20 mouse cellular contexts compared by ENCODE assay signal in genomic region chr2:169319521-169319920, GRCm38 (mm10).
DNase-seq lines count a peak whose midpoint lies in the region; ATAC-seq lines count a peak whose summit lies in the region.
"Had no signal": no experiment of that assay in that cellular context is flagged by ENCODE, and none has a peak within 500 bp of the region (broad histone marks: within the 10 kb centered on the region; RNA-seq: fewer than 3 reads in every experiment).

No protein-coding gene starts in this region.

- H3K27ac ChIP-seq in forebrain, embryonic 14.5 days (ENCODE audit: low read depth, low read length), result no peak overlapping the region
- H3K27ac ChIP-seq in forebrain, embryonic 15.5 days (replicated peaks), result no peak overlapping the region
- H3K27ac ChIP-seq: embryonic facial prominence, embryonic 13.5 days; hindbrain, embryonic 15.5 days; intestine, embryonic 15.5 days; limb, embryonic 13.5 days; liver, embryonic 13.5 days; midbrain, embryonic 10.5 days; stomach, embryonic 15.5 days had no signal

- 76% methylated on average over 5 of the region's 5 CpGs for WGBS in forebrain, embryonic 14.5 days
- 75% methylated on average over 5 of the region's 5 CpGs for WGBS in forebrain, embryonic 15.5 days

- DNase-seq in forebrain, embryonic 14.5 days (ENCODE audit: low spot score), result peak; percentile 27
- peak; percentile 56 to 58 for DNase-seq in right cerebral cortex, adult 2 months (ENCODE audit: low spot score in 2 of 2)
- DNase-seq in right cerebral cortex, postnatal 4 days, result no peak
- DNase-seq in left cerebral cortex, postnatal 36 days (ENCODE audit: low spot score in 2 of 2), result peak; percentile 65 to 77
- no peak for DNase-seq in gastrocnemius, postnatal 4 days (ENCODE audit: low spot score in 2 of 2)
- DNase-seq in urinary bladder, postnatal 4 days (ENCODE audit: low spot score in 2 of 2), result no peak
- no peak for DNase-seq in embryo, embryonic 10 days (ENCODE audit: low spot score)
- DNase-seq: adrenal gland, adult 2 months; cerebellum, adult 9-11 months; liver, embryonic 13.5 days; lung, embryonic 14.5 days; lung, postnatal 36 days had no signal

- no peak for ATAC-seq in forebrain, embryonic 14.5 days
- no peak for ATAC-seq in forebrain, embryonic 15.5 days (replicated peaks)
- ATAC-seq: intestine, embryonic 15.5 days had no signal

- no peak overlapping the region for H3K4me2 ChIP-seq in forebrain, embryonic 14.5 days (ENCODE audit: low read length)
- no peak overlapping the region for H3K4me2 ChIP-seq in forebrain, embryonic 15.5 days (replicated peaks)
- H3K4me2 ChIP-seq: embryonic facial prominence, embryonic 13.5 days; heart, embryonic 11.5 days; hindbrain, embryonic 15.5 days; intestine, embryonic 15.5 days; limb, embryonic 13.5 days; liver, embryonic 13.5 days; lung, embryonic 14.5 days; stomach, embryonic 15.5 days had no signal

- H3K36me3 ChIP-seq in forebrain, embryonic 14.5 days (ENCODE audit: control insufficient read depth, insufficient read depth, low read length), result no peaks in the 10 kb centered on the region
- no peaks in the 10 kb centered on the region for H3K36me3 ChIP-seq in forebrain, embryonic 15.5 days
- H3K36me3 ChIP-seq: embryonic facial prominence, embryonic 13.5 days; hindbrain, embryonic 15.5 days; intestine, embryonic 15.5 days; limb, embryonic 13.5 days; liver, embryonic 13.5 days; midbrain, embryonic 10.5 days; stomach, embryonic 15.5 days had no signal

- H3K9me3 ChIP-seq in forebrain, embryonic 14.5 days (replicated peaks; ENCODE audit: control insufficient read depth, low read length), result no peaks in the 10 kb centered on the region
- H3K9me3 ChIP-seq in forebrain, embryonic 15.5 days, result no peaks in the 10 kb centered on the region
- H3K9me3 ChIP-seq: embryonic facial prominence, embryonic 13.5 days; hindbrain, embryonic 15.5 days; intestine, embryonic 15.5 days; limb, embryonic 13.5 days; liver, embryonic 13.5 days; midbrain, embryonic 10.5 days; stomach, embryonic 15.5 days had no signal

- H3K9ac ChIP-seq in forebrain, embryonic 14.5 days (ENCODE audit: low read length), result no peak overlapping the region
- H3K9ac ChIP-seq in forebrain, embryonic 15.5 days (replicated peaks), result no peak overlapping the region
- H3K9ac ChIP-seq: embryonic facial prominence, embryonic 13.5 days; hindbrain, embryonic 15.5 days; intestine, embryonic 15.5 days; limb, embryonic 13.5 days; liver, embryonic 13.5 days; lung, embryonic 14.5 days; stomach, embryonic 15.5 days had no signal

- H3K27me3 ChIP-seq in forebrain, embryonic 14.5 days (replicated peaks; ENCODE audit: control insufficient read depth, insufficient read depth, low read length), result no peaks in the 10 kb centered on the region
- H3K27me3 ChIP-seq in forebrain, embryonic 15.5 days, result no peaks in the 10 kb centered on the region
- H3K27me3 ChIP-seq: embryonic facial prominence, embryonic 13.5 days; hindbrain, embryonic 15.5 days; intestine, embryonic 15.5 days; limb, embryonic 13.5 days; liver, embryonic 13.5 days; stomach, embryonic 15.5 days had no signal

- peaks cover under 1% of the 10 kb centered on the region; the same call in 1 of the 2 replicates for H3K4me1 ChIP-seq in forebrain, embryonic 14.5 days (ENCODE audit: control insufficient read depth, insufficient read depth, low read length)
- H3K4me1 ChIP-seq in forebrain, embryonic 15.5 days, result 0 out of 2 replicates have a peak, but pooled peaks cover 5% of the 10 kb centered on the region
- H3K4me1 ChIP-seq: embryonic facial prominence, embryonic 13.5 days; intestine, embryonic 15.5 days; limb, embryonic 13.5 days; liver, embryonic 13.5 days; stomach, embryonic 15.5 days had no signal

- no peak overlapping the region for H3K4me3 ChIP-seq in forebrain, embryonic 14.5 days (ENCODE audit: low read depth, low read length)
- H3K4me3 ChIP-seq in forebrain, embryonic 15.5 days, result no peak overlapping the region
- H3K4me3 ChIP-seq: embryonic facial prominence, embryonic 13.5 days; hindbrain, embryonic 15.5 days; intestine, embryonic 15.5 days; limb, embryonic 13.5 days; liver, embryonic 13.5 days; midbrain, embryonic 10.5 days; stomach, embryonic 15.5 days had no signal

- intact Hi-C loops in left cerebral cortex, postnatal 36 days (cut with DNase I), result no loop called here

Comparison
In these comparisons a context has a peak if more than half of its experiments do, and no peak if none do; other contexts are left out.
1. DNase-seq: peak in forebrain, embryonic 14.5 days (single experiment), right cerebral cortex, adult 2 months (2 of 2) and left cerebral cortex, postnatal 36 days (2 of 2); none in right cerebral cortex, postnatal 4 days (single experiment), gastrocnemius, postnatal 4 days (0 of 2), urinary bladder, postnatal 4 days (0 of 2) and embryo, embryonic 10 days (single experiment).